Mouse (Mus musculus) liver, adult 2 months (tissue): Measurements from ENCODE around the gene Mib2.

Experiments used
- CTCF ChIP-seq: fragments of 200-500 bp; IDR thresholded peaks from 2 replicates; pipeline ENCODE4 v1.5.1; 2011; ENCODE audit warnings: low read depth, low read length, control low read depth
- POLR2A ChIP-seq: fragments of 200-500 bp; IDR thresholded peaks from 2 replicates; pipeline ENCODE4 v1.6.1; 2011; ENCODE audit warnings: low read length, control low read depth; ENCODE audit not compliant: insufficient read depth; ENCODE audit errors: extremely low read depth

DNA sequence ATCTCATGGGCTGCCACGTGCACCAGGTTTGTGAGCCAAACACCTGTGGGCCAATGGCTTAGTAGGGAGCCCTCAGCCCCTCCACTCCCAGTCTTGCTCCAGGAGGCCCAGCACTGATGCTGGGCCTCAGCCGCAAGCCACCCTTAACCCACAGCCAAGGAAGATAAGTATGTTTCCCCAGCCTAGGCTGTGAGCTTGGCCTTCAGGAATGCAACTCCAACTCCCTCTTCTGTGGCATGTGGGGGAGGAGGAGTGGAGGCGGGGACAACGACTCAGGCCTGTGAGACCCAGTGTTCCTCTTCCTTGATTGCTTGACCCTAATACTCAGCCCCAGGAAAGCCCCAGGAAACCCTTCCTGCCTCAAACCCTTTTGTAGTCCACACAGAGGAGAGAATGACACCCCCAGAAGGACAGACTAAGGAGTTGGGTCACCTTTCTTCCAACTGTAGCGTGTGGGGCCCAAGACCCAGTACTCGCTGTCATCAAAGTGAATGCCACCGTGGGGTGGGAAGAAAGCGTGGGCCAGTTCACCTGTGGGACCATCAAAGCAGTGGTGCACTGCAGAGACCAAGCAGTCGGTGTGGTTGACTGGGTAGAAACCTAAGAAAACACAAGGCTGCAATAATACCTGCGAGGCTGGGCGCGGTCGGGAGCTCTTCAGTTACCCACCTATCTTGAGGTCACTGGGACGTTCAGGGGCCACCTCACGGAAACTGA lies 17.3 kb downstream of the Mib2 start:
- TF ChIP-seq CTCF (no peak), POLR2A (no peak)
